Mouse (Mus musculus) heart, postnatal 25 days (tissue): Measurements from ENCODE around the gene Mrps34. TPM values are rescaled to one million over a fixed set of nuclear protein-coding genes. Genes with fewer than 3 reads are reported as not detected.

Experiments used
- DNase-seq: peaks from one replicate; pipeline ENCODE4 v3.0.0; 2022; ENCODE audit warnings: low spot score
- intact Hi-C: fragments of 180-260 bp; cut with DNase I; formaldehyde crosslinking; loops from one replicate; pipeline ENCODE4 v1.15.1; 2025
- total RNA-seq, 2 experiments: library from RNA; stranded (reverse); gene quantifications; 2 replicates each; pipeline ENCODE4 v1.2.3; 2021

Mrps34 gene
- total RNA-seq, 2 experiments from 2014 or later: 110 to 111 TPM

GRCm38 (mm10) chr17:24878117-24878397 is 16.9 kb upstream of the Mrps34 start:
- DNase-seq: no peak
- intact Hi-C loops: no loop called here

- intact Hi-C loops: no loop called here
Measured at GRCm38 (mm10) chr17:24878531-24878930, 16.4 kb upstream of the Mrps34 start.

GRCm38 (mm10) chr17:24881738-24882440 is 13.0 kb upstream of the Mrps34 start:
- intact Hi-C loops: loop anchor here (2.0 kb wide), 1 partner anchor 137 kb away; no protein-coding TSS in a partner anchor
- DNase-seq: no peak

More at GRCm38 (mm10) chr17:24878531-24878930, 16.4 kb upstream of the Mrps34 start:
- DNase-seq: no peak

- intact Hi-C loops: no loop called here
Measured at GRCm38 (mm10) chr17:24884391-24884790, 10.5 kb upstream of the Mrps34 start.

GRCm38 (mm10) chr17:24885356-24886133 is 9.4 kb upstream of the Mrps34 start:
- DNase-seq: no peak
- intact Hi-C loops: loop anchor here (2.0 to 5.0 kb wide), 3 partner anchors 37 to 297 kb away; partner anchors contain the start of genes BC003965 and Msrb1

More at GRCm38 (mm10) chr17:24884391-24884790, 10.5 kb upstream of the Mrps34 start:
- no peak for DNase-seq

GRCm38 (mm10) chr17:24886134-24886931 is 8.6 kb upstream of the Mrps34 start, which contains the start of the genes Nubp2 and Spsb3:
Nubp2 (minus strand) TSS chr17:24886349.
Spsb3 (plus strand) TSS chr17:24886643.
- intact Hi-C loops: loop anchor here (2.0 to 5.0 kb wide), 3 partner anchors 38 to 296 kb away; partner anchors contain the start of genes BC003965 and Msrb1

GRCm38 (mm10) chr17:24886932-24887271 is 8.0 kb upstream of the Mrps34 start:
- no peak for DNase-seq
- intact Hi-C loops: loop anchor here (2.0 to 5.0 kb wide), 3 partner anchors 38 to 295 kb away; partner anchors contain the start of genes BC003965 and Msrb1

More at GRCm38 (mm10) chr17:24886134-24886931, 8.6 kb upstream of the Mrps34 start, which contains the start of the genes Nubp2 and Spsb3:
- DNase-seq: peak; percentile 97

- no peak for DNase-seq
- intact Hi-C loops: loop anchor here (2.0 to 5.0 kb wide), 3 partner anchors 39 to 295 kb away; partner anchors contain the start of genes BC003965 and Msrb1
Measured at GRCm38 (mm10) chr17:24887291-24888080, 7.4 kb upstream of the Mrps34 start.

- no peak for DNase-seq
- intact Hi-C loops: loop anchor here (5.0 kb wide), 2 partner anchors 152 to 293 kb away; partner anchors contain the start of genes BC003965 and Msrb1
Measured at GRCm38 (mm10) chr17:24888862-24889261, 6.1 kb upstream of the Mrps34 start.

GRCm38 (mm10) chr17:24890151-24891092 is 4.5 kb upstream of the Mrps34 start:
- DNase-seq: no peak

GRCm38 (mm10) chr17:24891321-24891720 is 3.6 kb upstream of the Mrps34 start:
- no peak for DNase-seq
- intact Hi-C loops: no loop called here

More at GRCm38 (mm10) chr17:24890151-24891092, 4.5 kb upstream of the Mrps34 start:
- intact Hi-C loops: no loop called here

- intact Hi-C loops: no loop called here
- DNase-seq: no peak
Measured at GRCm38 (mm10) chr17:24892785-24893184, 2.1 kb upstream of the Mrps34 start.

- intact Hi-C loops: no loop called here
- no peak for DNase-seq
Measured at GRCm38 (mm10) chr17:24893276-24893675, 1.6 kb upstream of the Mrps34 start.

- no peak for DNase-seq
- intact Hi-C loops: no loop called here
Measured at GRCm38 (mm10) chr17:24894061-24894994, 588 bp upstream of the Mrps34 start.

- no peak for DNase-seq
- intact Hi-C loops: loop anchor here (1.0 kb wide), 1 partner anchor 40 kb away; no protein-coding TSS in a partner anchor
Measured at GRCm38 (mm10) chr17:24895571-24896240, 790 bp downstream of the Mrps34 start.
